Mouse (Mus musculus): ENCODE results near the gene Magi1. TPM values are rescaled to one million over a fixed set of nuclear protein-coding genes. Genes with fewer than 3 reads are reported as not detected.

Magi1 gene
- polyA plus RNA-seq, 1 experiment: 158 TPM

- Histone ChIP-seq H3K4me1 (ENCODE audit: control insufficient read depth, insufficient read depth, low read length) (no peaks in the 10 kb centered on the region), H3K4me3 (ENCODE audit: insufficient read depth, low read depth, low read length) (no peak overlapping the region), H3K27ac (ENCODE audit: insufficient read depth, low read depth, low read length) (no peak overlapping the region)
- TF ChIP-seq POLR2A (IDR thresholded peaks at IDR 0.05; ENCODE audit: insufficient read depth, low read depth, low read length) (no peak), CTCF (IDR thresholded peaks at IDR 0.05; ENCODE audit: insufficient read depth, low read depth, low read length) (no peak)
- 92% methylated on average over 5 of the region's 5 CpGs for WGBS
Observed at GRCm38 (mm10) chr6:93836585-93836984, 447.1 kb downstream of the Magi1 start.

DNA sequence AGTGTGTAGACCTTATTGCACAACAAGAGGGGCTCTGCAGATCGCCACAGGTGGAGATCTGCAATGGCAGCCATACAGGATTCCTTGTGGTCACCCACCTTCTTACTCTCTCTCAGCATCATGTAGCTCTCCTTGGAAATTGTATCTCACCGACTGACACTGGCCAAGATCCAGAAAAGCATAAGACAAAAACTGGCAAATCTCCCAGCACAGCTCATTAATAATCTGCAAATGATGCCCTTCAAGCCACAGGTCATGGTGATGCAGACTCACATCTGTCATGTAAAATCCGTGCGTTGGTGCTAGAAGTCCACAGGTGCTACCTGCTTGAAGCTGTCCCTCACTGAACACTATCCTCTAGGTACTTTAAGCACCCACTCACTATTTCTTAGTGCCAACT is 448.5 kb downstream of the Magi1 start:
- Histone ChIP-seq H3K4me3 (ENCODE audit: insufficient read depth, low read depth, low read length) (no peak overlapping the region), H3K27ac (ENCODE audit: insufficient read depth, low read depth, low read length) (no peak overlapping the region), H3K4me1 (ENCODE audit: control insufficient read depth, insufficient read depth, low read length) (no peaks in the 10 kb centered on the region)
- no peak for TF ChIP-seq POLR2A (IDR thresholded peaks at IDR 0.05; ENCODE audit: insufficient read depth, low read depth, low read length)
- TF ChIP-seq CTCF (IDR thresholded peaks at IDR 0.05; ENCODE audit: insufficient read depth, low read depth, low read length): no peak
- 57% methylated on average over 4 of the region's 4 CpGs for WGBS

- H3K4me3 ChIP-seq (ENCODE audit: insufficient read depth, low read depth, low read length): no peak overlapping the region
Observed at GRCm38 (mm10) chr6:93828262-93828661, 455.5 kb downstream of the Magi1 start.

GRCm38 (mm10) chr6:93826875-93827274 is 456.8 kb downstream of the Magi1 start:
- TF ChIP-seq CTCF (IDR thresholded peaks at IDR 0.05; ENCODE audit: insufficient read depth, low read depth, low read length): no peak
- TF ChIP-seq POLR2A (IDR thresholded peaks at IDR 0.05; ENCODE audit: insufficient read depth, low read depth, low read length): no peak
- Histone ChIP-seq H3K4me3 (ENCODE audit: insufficient read depth, low read depth, low read length) (no peak overlapping the region), H3K4me1 (ENCODE audit: control insufficient read depth, insufficient read depth, low read length) (no peaks in the 10 kb centered on the region), H3K27ac (ENCODE audit: insufficient read depth, low read depth, low read length) (no peak overlapping the region)
- WGBS: 84% methylated on average over 4 of the region's 4 CpGs

More at GRCm38 (mm10) chr6:93828262-93828661, 455.5 kb downstream of the Magi1 start:
- no peak for TF ChIP-seq CTCF (IDR thresholded peaks at IDR 0.05; ENCODE audit: insufficient read depth, low read depth, low read length)
- no peak for TF ChIP-seq POLR2A (IDR thresholded peaks at IDR 0.05; ENCODE audit: insufficient read depth, low read depth, low read length)
- Histone ChIP-seq H3K27ac (ENCODE audit: insufficient read depth, low read depth, low read length) (no peak overlapping the region), H3K4me1 (ENCODE audit: control insufficient read depth, insufficient read depth, low read length) (no peaks in the 10 kb centered on the region)
- 66% methylated on average over 6 of the region's 6 CpGs for WGBS

GRCm38 (mm10) chr6:93822221-93822897 is 461.4 kb downstream of the Magi1 start:
- Histone ChIP-seq H3K4me1 (ENCODE audit: control insufficient read depth, insufficient read depth, low read length) (peaks cover 13% of the 10 kb centered on the region), H3K27ac (ENCODE audit: insufficient read depth, low read depth, low read length) (no peak overlapping the region; the same call in 1 of the 2 replicates), H3K4me3 (ENCODE audit: insufficient read depth, low read depth, low read length) (no peak overlapping the region)
- 82% methylated on average over 9 of the region's 9 CpGs for WGBS
- TF ChIP-seq CTCF (IDR thresholded peaks at IDR 0.05; ENCODE audit: insufficient read depth, low read depth, low read length) (no peak), POLR2A (IDR thresholded peaks at IDR 0.05; ENCODE audit: insufficient read depth, low read depth, low read length) (no peak)

DNA sequence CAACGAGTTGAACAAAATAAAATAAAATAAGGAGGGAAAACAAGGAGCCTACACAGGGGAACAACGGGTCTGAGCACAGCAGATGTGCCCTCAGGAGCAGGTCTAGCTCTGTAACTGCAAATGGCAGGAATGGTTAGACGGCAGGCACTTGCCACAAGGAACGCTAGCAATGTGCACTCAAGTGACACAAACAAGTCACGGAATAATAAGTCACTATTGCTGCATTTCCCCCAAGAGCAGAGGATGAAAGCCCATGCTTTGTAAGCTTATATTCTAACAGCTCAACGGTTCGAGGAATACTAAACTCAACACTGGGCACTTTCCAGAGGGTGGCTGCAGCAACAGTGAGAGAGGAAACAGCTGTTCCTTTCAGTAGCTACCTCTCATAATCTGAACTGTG is 462.2 kb downstream of the Magi1 start:
- 25% methylated on average over 7 of the region's 7 CpGs for WGBS
- Histone ChIP-seq H3K27ac (ENCODE audit: insufficient read depth, low read depth, low read length) (peak overlapping the region; percentile 72; the same call in 1 of the 2 replicates), H3K4me1 (ENCODE audit: control insufficient read depth, insufficient read depth, low read length) (peaks cover 13% of the 10 kb centered on the region), H3K4me3 (ENCODE audit: insufficient read depth, low read depth, low read length) (no peak overlapping the region)
- TF ChIP-seq CTCF (IDR thresholded peaks at IDR 0.05; ENCODE audit: insufficient read depth, low read depth, low read length): no peak
- no peak for TF ChIP-seq POLR2A (IDR thresholded peaks at IDR 0.05; ENCODE audit: insufficient read depth, low read depth, low read length)

- Histone ChIP-seq H3K4me1 (ENCODE audit: control insufficient read depth, insufficient read depth, low read length) (peaks cover 13% of the 10 kb centered on the region), H3K27ac (ENCODE audit: insufficient read depth, low read depth, low read length) (peak overlapping the region; percentile 53), H3K4me3 (ENCODE audit: insufficient read depth, low read depth, low read length) (no peak overlapping the region; the same call in 1 of the 2 replicates)
- no peak for TF ChIP-seq CTCF (IDR thresholded peaks at IDR 0.05; ENCODE audit: insufficient read depth, low read depth, low read length)
- no peak for TF ChIP-seq POLR2A (IDR thresholded peaks at IDR 0.05; ENCODE audit: insufficient read depth, low read depth, low read length)
- WGBS: 10% methylated on average over 6 of the region's 6 CpGs
Observed at GRCm38 (mm10) chr6:93819888-93820287, 463.8 kb downstream of the Magi1 start.

GRCm38 (mm10) chr6:93819282-93819681 is 464.4 kb downstream of the Magi1 start:
- TF ChIP-seq CTCF (IDR thresholded peaks at IDR 0.05; ENCODE audit: insufficient read depth, low read depth, low read length) (no peak), POLR2A (IDR thresholded peaks at IDR 0.05; ENCODE audit: insufficient read depth, low read depth, low read length) (no peak)
- Histone ChIP-seq H3K4me3 (ENCODE audit: insufficient read depth, low read depth, low read length) (no peak overlapping the region), H3K4me1 (ENCODE audit: control insufficient read depth, insufficient read depth, low read length) (peaks cover 13% of the 10 kb centered on the region), H3K27ac (ENCODE audit: insufficient read depth, low read depth, low read length) (peak overlapping the region; percentile 64)
- WGBS: 83% methylated on average over 4 of the region's 4 CpGs

- 84% methylated on average over 4 of the region's 4 CpGs for WGBS
- H3K4me1 ChIP-seq (ENCODE audit: control insufficient read depth, insufficient read depth, low read length): peaks cover 13% of the 10 kb centered on the region
- no peak overlapping the region for H3K4me3 ChIP-seq (ENCODE audit: insufficient read depth, low read depth, low read length)
- TF ChIP-seq CTCF (IDR thresholded peaks at IDR 0.05; ENCODE audit: insufficient read depth, low read depth, low read length) (no peak), POLR2A (IDR thresholded peaks at IDR 0.05; ENCODE audit: insufficient read depth, low read depth, low read length) (no peak)
- no peak overlapping the region for H3K27ac ChIP-seq (ENCODE audit: insufficient read depth, low read depth, low read length)
Observed at GRCm38 (mm10) chr6:93818494-93818893, 465.2 kb downstream of the Magi1 start.

Data from olfactory bulb, adult 2 months (tissue).